Mouse (Mus musculus) embryonic facial prominence, embryonic 14.5 days (tissue): ENCODE results near the gene Fam162a. TPM values are rescaled to one million over a fixed set of nuclear protein-coding genes. Genes with fewer than 3 reads are reported as not detected.
"Not testable (repeated sequence)": the region's sequence is repeated elsewhere in the genome, so short reads cannot be mapped to it uniquely, and the experiment has no call there.

ENCODE experiments used
- ATAC-seq: fragments of 200-750 bp; cut with Nextera tagmentation; 2 replicates; pipeline ENCODE4 v1.8.0; 2017; ENCODE audit warnings: low read depth, moderate number of reproducible peaks, moderate TSS enrichment
- DNase-seq: peaks from one replicate; pipeline ENCODE4 v3.0.0-alpha.2; 2015; ENCODE audit warnings: low spot score
- H3K27ac ChIP-seq: fragments of 300-500 bp; sonication (generic); replicated peaks from 2 replicates; pipeline ENCODE4 v1.5.1; 2014; ENCODE audit warnings: low read depth, mild to moderate bottlenecking, low read length, moderate library complexity
- H3K27me3 ChIP-seq: fragments of 300-500 bp; sonication (generic); replicated peaks from 2 replicates; pipeline ENCODE4 v1.6.1; 2014; ENCODE audit warnings: low read length; ENCODE audit not compliant: control insufficient read depth, insufficient read depth
- H3K36me3 ChIP-seq: fragments of 300-500 bp; sonication (generic); 2 replicates; pipeline ENCODE4 v1.6.1; 2014; ENCODE audit warnings: low read length, mixed read lengths; ENCODE audit not compliant: control insufficient read depth, insufficient read depth
- H3K4me1 ChIP-seq: fragments of 300-500 bp; sonication (generic); 2 replicates; pipeline ENCODE4 v1.6.1; 2014; ENCODE audit warnings: antibody characterized with exemption, low read length; ENCODE audit not compliant: control insufficient read depth, insufficient read depth
- H3K4me2 ChIP-seq: fragments of 300-500 bp; sonication (generic); 2 replicates; pipeline ENCODE4 v1.6.1; 2014; ENCODE audit warnings: low read depth, mild to moderate bottlenecking, low read length, moderate library complexity, mixed read lengths
- H3K4me3 ChIP-seq: fragments of 300-500 bp; sonication (generic); 2 replicates; pipeline ENCODE4 v1.5.1; 2014; ENCODE audit warnings: low read depth, mild to moderate bottlenecking, low read length
- H3K9ac ChIP-seq: fragments of 300-500 bp; sonication (generic); 2 replicates; pipeline ENCODE4 v1.6.1; 2014; ENCODE audit warnings: low read depth, mild to moderate bottlenecking, low read length, moderate library complexity, mixed read lengths
- H3K9me3 ChIP-seq: fragments of 300-500 bp; sonication (generic); 2 replicates; pipeline ENCODE4 v1.6.1; 2016; ENCODE audit warnings: low read length; ENCODE audit not compliant: control insufficient read depth
- WGBS: fragments of 180-500 bp; shearing (Covaris S2); extraction: QIAGEN DNeasy Blood & Tissue Kit; methylation state at CpG from one replicate; pipeline ENCODE4 v1.1.7; 2014; 5-methylcytosine and 5-hydroxymethylcytosine counted together
- polyA plus RNA-seq: library from polyadenylated mRNA; unstranded; fragments of >200 nt; fragmentation: Nextera tagmentation; extraction: Ambion mirVana; gene quantifications from 2 replicates; pipeline ENCODE4 v1.2.1, GENCODE M21; 2014

The Fam162a gene
- polyA plus RNA-seq: 378 and 432 TPM in 2 replicates

GRCm38 (mm10) chr16:36071450-36072379 is at the start of gene Fam162a, which contains the start of gene Ccdc58:
Fam162a (minus strand) TSS chr16:36071594.
Ccdc58 (plus strand) TSS chr16:36071685.
- Histone ChIP-seq H3K9me3 (no peaks in the 10 kb centered on the region), H3K4me1 (peaks cover 11% of the 10 kb centered on the region), H3K27ac (peak within 1 kb of the TSS; percentile 100), H3K9ac (peak within 1 kb of the TSS; percentile 92), H3K36me3 (peaks cover 17% of the 10 kb centered on the region; the same call in 1 of the 2 replicates), H3K27me3 (no peaks in the 10 kb centered on the region), H3K4me3 (peak within 1 kb of the TSS; percentile 85), H3K4me2 (peak within 1 kb of the TSS; percentile 82)
- ATAC-seq: peak; percentile 97
- under 1% methylated on average over 50 of the region's 81 CpGs for WGBS
- DNase-seq: peak; percentile 94

- H3K36me3 ChIP-seq, H3K9ac ChIP-seq, ATAC-seq, H3K27me3 ChIP-seq, H3K27ac ChIP-seq, H3K4me2 ChIP-seq, H3K4me3 ChIP-seq, DNase-seq, H3K9me3 ChIP-seq, H3K4me1 ChIP-seq: not testable (repeated sequence)
- 94% methylated on average over 6 of the region's 6 CpGs for WGBS
Measured at GRCm38 (mm10) chr16:36115751-36116150, 44.4 kb upstream of the Fam162a start.

- H3K27me3 ChIP-seq, H3K4me1 ChIP-seq, DNase-seq, H3K27ac ChIP-seq, H3K4me3 ChIP-seq, H3K9ac ChIP-seq, H3K9me3 ChIP-seq, H3K36me3 ChIP-seq, H3K4me2 ChIP-seq, ATAC-seq: not testable (repeated sequence)
Measured at GRCm38 (mm10) chr16:36111486-36111885, 40.1 kb upstream of the Fam162a start.

- DNase-seq: no peak
- WGBS: 83% methylated on average over 1 of the region's 1 CpGs
- ATAC-seq: no peak
Measured at GRCm38 (mm10) chr16:36102211-36102610, 30.8 kb upstream of the Fam162a start.

GRCm38 (mm10) chr16:36101526-36101925 is 30.1 kb upstream of the Fam162a start:
- WGBS: 75% methylated on average over 1 of the region's 1 CpGs

More at GRCm38 (mm10) chr16:36102211-36102610, 30.8 kb upstream of the Fam162a start:
- Histone ChIP-seq H3K9ac (no peak overlapping the region), H3K4me3 (no peak overlapping the region), H3K36me3 (no peaks in the 10 kb centered on the region), H3K9me3 (peaks cover 12% of the 10 kb centered on the region; the same call in 1 of the 2 replicates), H3K27me3 (no peaks in the 10 kb centered on the region), H3K27ac (no peak overlapping the region), H3K4me1 (no peaks in the 10 kb centered on the region), H3K4me2 (no peak overlapping the region)

GRCm38 (mm10) chr16:36097813-36098499 is 26.6 kb upstream of the Fam162a start:
- H3K36me3 ChIP-seq, H3K4me1 ChIP-seq, H3K9ac ChIP-seq, H3K27ac ChIP-seq, H3K4me3 ChIP-seq, DNase-seq, H3K27me3 ChIP-seq, ATAC-seq, H3K4me2 ChIP-seq: not testable (repeated sequence)
- 92% methylated on average over 12 of the region's 12 CpGs for WGBS
- peaks cover 12% of the 10 kb centered on the region; the same call in 1 of the 2 replicates for H3K9me3 ChIP-seq

More at GRCm38 (mm10) chr16:36101526-36101925, 30.1 kb upstream of the Fam162a start:
- H3K4me1 ChIP-seq: no peaks in the 10 kb centered on the region
- no peak for DNase-seq
- no peak overlapping the region for H3K4me2 ChIP-seq
- no peak overlapping the region for H3K9ac ChIP-seq
- H3K27ac ChIP-seq: no peak overlapping the region
- no peak for ATAC-seq
- H3K27me3 ChIP-seq: no peaks in the 10 kb centered on the region
- H3K9me3 ChIP-seq: peaks cover 12% of the 10 kb centered on the region; the same call in 1 of the 2 replicates
- H3K36me3 ChIP-seq: no peaks in the 10 kb centered on the region
- H3K4me3 ChIP-seq: no peak overlapping the region

- H3K4me2 ChIP-seq: no peak overlapping the region
- DNase-seq: peak; percentile 50
- no peaks in the 10 kb centered on the region for H3K9me3 ChIP-seq
- no peak for ATAC-seq
- H3K27ac ChIP-seq: no peak overlapping the region
- no peak overlapping the region for H3K4me3 ChIP-seq
- no peaks in the 10 kb centered on the region for H3K27me3 ChIP-seq
- H3K4me1 ChIP-seq: no peaks in the 10 kb centered on the region
- H3K9ac ChIP-seq: no peak overlapping the region
- peaks cover 24% of the 10 kb centered on the region for H3K36me3 ChIP-seq
- 65% methylated on average over 3 of the region's 3 CpGs for WGBS
Measured at GRCm38 (mm10) chr16:36094079-36094478, 22.7 kb upstream of the Fam162a start.

- no peaks in the 10 kb centered on the region for H3K27me3 ChIP-seq
- no peak overlapping the region for H3K9ac ChIP-seq
- no peak for ATAC-seq
- H3K4me2 ChIP-seq: no peak overlapping the region
- H3K4me3 ChIP-seq: no peak overlapping the region
- no peaks in the 10 kb centered on the region for H3K9me3 ChIP-seq
- 86% methylated on average over 11 of the region's 11 CpGs for WGBS
- no peak overlapping the region for H3K27ac ChIP-seq
- H3K36me3 ChIP-seq: peaks cover 46% of the 10 kb centered on the region
- no peak for DNase-seq
- no peaks in the 10 kb centered on the region for H3K4me1 ChIP-seq
Measured at GRCm38 (mm10) chr16:36090785-36091509, 19.6 kb upstream of the Fam162a start.
